Mouse (Mus musculus): Measurements from ENCODE around the gene Dnajc10.

- TF ChIP-seq CTCF (IDR thresholded peaks at IDR 0.05) (no peak), EP300 (IDR thresholded peaks at IDR 0.05) (no peak)
Observed at GRCm38 (mm10) chr2:80322878-80323277, 7.6 kb downstream of the Dnajc10 start.
